Comparison of ENCODE assay signal across 9 mouse cellular contexts in the genomic region with DNA sequence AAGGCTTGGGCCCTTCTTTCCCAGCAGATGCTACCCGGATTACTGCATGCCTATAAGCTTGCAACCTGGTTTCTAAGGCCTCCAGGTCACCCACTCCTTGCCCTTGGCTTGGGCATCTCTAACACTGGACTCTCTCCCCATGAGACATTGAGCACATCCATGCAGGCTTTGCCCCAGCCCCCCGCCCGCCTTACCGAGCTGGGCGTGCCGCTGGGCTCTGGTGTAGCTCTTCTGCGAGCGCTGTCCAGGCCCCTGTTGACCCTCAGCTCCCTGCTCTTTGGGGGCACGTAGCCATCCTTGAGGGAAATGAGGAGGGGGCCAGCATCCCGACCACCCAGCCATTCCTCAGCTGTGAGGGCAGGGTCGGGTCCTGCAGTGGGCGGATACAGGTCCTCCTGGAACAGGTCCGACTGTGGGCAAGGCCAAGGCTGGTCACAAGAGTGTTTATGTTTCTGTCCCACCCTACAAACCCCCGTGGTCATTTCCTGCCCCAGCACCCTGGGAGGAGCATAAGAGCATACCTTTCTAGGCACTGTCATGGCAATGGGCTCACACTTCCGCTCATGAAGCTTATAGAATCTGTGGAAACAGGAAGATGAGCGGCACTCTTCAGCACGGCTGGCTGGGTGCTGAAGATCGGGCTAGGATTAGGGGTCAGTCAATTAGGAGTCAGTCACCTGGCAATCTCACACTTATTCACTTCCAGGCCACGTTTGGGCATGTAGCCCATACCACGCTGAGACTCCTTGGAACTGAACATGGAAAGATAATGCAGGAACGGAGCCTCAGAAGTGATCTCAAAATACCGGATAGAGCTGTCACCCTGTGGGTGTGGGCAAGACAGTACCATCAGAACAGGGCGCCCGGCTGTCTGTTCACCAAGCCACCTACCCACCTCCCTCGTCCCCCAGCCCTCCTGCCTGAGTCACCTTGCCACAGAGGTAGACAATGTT. TPM values are rescaled to one million over a fixed set of nuclear protein-coding genes. Genes with fewer than 3 reads are reported as not detected.
DNase-seq lines count a peak whose midpoint lies in the region; ATAC-seq and TF ChIP-seq lines count a peak whose summit lies in the region.
"Had no signal": no experiment of that assay in that cellular context is flagged by ENCODE, and none has a peak within 500 bp of the region (broad histone marks: within the 10 kb centered on the region; RNA-seq: fewer than 3 reads in every experiment).

No protein-coding gene starts in this region.

- no peak overlapping the region for H3K27ac ChIP-seq in hindbrain, embryonic 13.5 days
- no peak overlapping the region for H3K27ac ChIP-seq in hindbrain, embryonic 16.5 days (ENCODE audit: low read depth, low read length)
- H3K27ac ChIP-seq in kidney, adult 2 months (ENCODE audit: insufficient read depth, low read depth, low read length): no peak overlapping the region

- 89% methylated on average over 25 of the region's 25 CpGs for WGBS in hindbrain, embryonic 13.5 days
- WGBS in hindbrain, embryonic 16.5 days: 83% methylated on average over 25 of the region's 25 CpGs
- WGBS in kidney, adult 2 months: 84% methylated on average over 25 of the region's 25 CpGs

- no peak for TF ChIP-seq POLR2A in kidney, adult 2 months (IDR thresholded peaks at IDR 0.05; ENCODE audit: low read depth, low read length)

- H3K36me3 ChIP-seq in hindbrain, embryonic 13.5 days: peaks cover 26% of the 10 kb centered on the region
- H3K36me3 ChIP-seq in hindbrain, embryonic 16.5 days (ENCODE audit: control insufficient read depth, insufficient read depth, low read length): peaks cover 9% of the 10 kb centered on the region; the same call in 1 of the 2 replicates
- H3K36me3 ChIP-seq in kidney, adult 2 months (ENCODE audit: control insufficient read depth, insufficient read depth, low read length): no peaks in the 10 kb centered on the region

- peak overlapping the region; percentile 11; the same call in 1 of the 2 replicates for H3K4me3 ChIP-seq in hindbrain, embryonic 13.5 days
- H3K4me3 ChIP-seq in hindbrain, embryonic 16.5 days (ENCODE audit: low read length): no peak overlapping the region
- no peak overlapping the region for H3K4me3 ChIP-seq in kidney, adult 2 months (ENCODE audit: insufficient read depth, low read depth, low read length)
- H3K4me3 ChIP-seq: erythroblast, embryonic 14.5 days had no signal

- H3K9me3 ChIP-seq in hindbrain, embryonic 13.5 days: no peaks in the 10 kb centered on the region
- no peaks in the 10 kb centered on the region for H3K9me3 ChIP-seq in hindbrain, embryonic 16.5 days (ENCODE audit: control insufficient read depth, low read length)

- no peak for TF ChIP-seq CTCF in kidney, adult 2 months (conservative IDR thresholded peaks at IDR 0.05; ENCODE audit: insufficient read depth, insufficient read length, low read depth, low read length)

- peaks cover 73% of the 10 kb centered on the region for H3K4me1 ChIP-seq in hindbrain, embryonic 13.5 days (replicated peaks)
- H3K4me1 ChIP-seq in hindbrain, embryonic 16.5 days (ENCODE audit: control insufficient read depth, insufficient read depth, low read depth, low read length): peaks cover 47% of the 10 kb centered on the region
- H3K4me1 ChIP-seq in kidney, adult 2 months (ENCODE audit: control insufficient read depth, insufficient read depth, low read length): 0 out of 2 replicates have a peak, but pooled peaks cover 4% of the 10 kb centered on the region

- peaks cover 13% of the 10 kb centered on the region; the same call in 1 of the 2 replicates for H3K27me3 ChIP-seq in hindbrain, embryonic 13.5 days
- no peaks in the 10 kb centered on the region for H3K27me3 ChIP-seq in hindbrain, embryonic 16.5 days (replicated peaks; ENCODE audit: control insufficient read depth, insufficient read depth, low read length)
- H3K27me3 ChIP-seq in kidney, adult 2 months (replicated peaks; ENCODE audit: control insufficient read depth, insufficient read depth, low read length): 0 out of 2 replicates have a peak, but pooled peaks cover 2% of the 10 kb centered on the region

- peak overlapping the region; percentile 92; the same call in 1 of the 2 replicates for H3K9ac ChIP-seq in hindbrain, embryonic 13.5 days
- H3K9ac ChIP-seq in hindbrain, embryonic 16.5 days (ENCODE audit: low read depth, low read length): no peak overlapping the region

- no peak for ATAC-seq in CD4-positive, CD25-positive, alpha-beta regulatory T cell, adult 4 months
- no peak for ATAC-seq in hindbrain, embryonic 13.5 days (ENCODE audit: low FRiP score)
- no peak for ATAC-seq in hindbrain, embryonic 16.5 days

- DNase-seq in CD4-positive, CD25-positive, alpha-beta regulatory T cell, adult 2 months (ENCODE audit: low read depth, low spot score): peak; percentile 33
- peak; percentile 22 for DNase-seq in thymus, postnatal 14 days
- DNase-seq in thymus, postnatal 25 days: no peak
- peak; percentile 48 for DNase-seq in thymus, postnatal 4 days
- DNase-seq in kidney, adult 2 months: no peak

- H3K4me2 ChIP-seq in hindbrain, embryonic 13.5 days: no peak overlapping the region; the same call in 1 of the 2 replicates
- H3K4me2 ChIP-seq in hindbrain, embryonic 16.5 days (ENCODE audit: low read length): no peak overlapping the region

RNA-seq across cellular contexts. Expression of gene Slx1b, which starts 4.8 kb away (rescaled TPM):
- polyA plus RNA-seq in CD4-positive, CD25-positive, alpha-beta regulatory T cell, adult 4 months (2017; shearing (Covaris generic)): 10 to 100 TPM; 10.6 to 21.4 TPM
- 20.9 and 22.2 TPM in 2 replicates for polyA plus RNA-seq in hindbrain, embryonic 13.5 days (2015; fragmentation: Nextera tagmentation; extraction: Ambion mirVana)
- 13.4 and 15.0 TPM in 2 replicates for polyA plus RNA-seq in hindbrain, embryonic 16.5 days (2015; fragmentation: Nextera tagmentation; extraction: Ambion mirVana)
- polyA plus RNA-seq in kidney, adult 2 months (2012; rRNA removed): 13.1 and 17.2 TPM in 2 replicates

RNA-seq across cellular contexts. Expression of gene Bola2, which starts 5.1 kb away (rescaled TPM):
- polyA plus RNA-seq in CD4-positive, CD25-positive, alpha-beta regulatory T cell, adult 4 months (2017; shearing (Covaris generic)): 100 to 1,000 TPM in 1 of 2 experiments, 10 to 100 TPM in 1; 82.6 to 175 TPM
- polyA plus RNA-seq in hindbrain, embryonic 13.5 days (2015; fragmentation: Nextera tagmentation; extraction: Ambion mirVana): 149 and 154 TPM in 2 replicates
- polyA plus RNA-seq in hindbrain, embryonic 16.5 days (2015; fragmentation: Nextera tagmentation; extraction: Ambion mirVana): 130 and 133 TPM in 2 replicates
- 63.9 and 67.2 TPM in 2 replicates for polyA plus RNA-seq in kidney, adult 2 months (2012; rRNA removed)

RNA-seq across cellular contexts. Expression of gene Coro1a, which starts 7.2 kb away (rescaled TPM):
- polyA plus RNA-seq in CD4-positive, CD25-positive, alpha-beta regulatory T cell, adult 4 months (2017; shearing (Covaris generic)): 1,000 to 10,000 TPM; 2,251 to 2,782 TPM
- 81.4 and 90.1 TPM in 2 replicates for polyA plus RNA-seq in hindbrain, embryonic 13.5 days (2015; fragmentation: Nextera tagmentation; extraction: Ambion mirVana)
- 119 and 125 TPM in 2 replicates for polyA plus RNA-seq in hindbrain, embryonic 16.5 days (2015; fragmentation: Nextera tagmentation; extraction: Ambion mirVana)
- 22.7 and 71.6 TPM in 2 replicates for polyA plus RNA-seq in kidney, adult 2 months (2012; rRNA removed)

RNA-seq across cellular contexts. Expression of gene Sult1a1, which starts 24.1 kb away (rescaled TPM):
- polyA plus RNA-seq in CD4-positive, CD25-positive, alpha-beta regulatory T cell, adult 4 months (2017; shearing (Covaris generic)): 1 to 10 TPM in 1 of 2 experiments, under 1 TPM in 1; 0.82 to 1.3 TPM
- 1.4 and 1.6 TPM in 2 replicates for polyA plus RNA-seq in hindbrain, embryonic 13.5 days (2015; fragmentation: Nextera tagmentation; extraction: Ambion mirVana)
- polyA plus RNA-seq in hindbrain, embryonic 16.5 days (2015; fragmentation: Nextera tagmentation; extraction: Ambion mirVana): 11.9 and 12.0 TPM in 2 replicates
- 29.0 and 30.1 TPM in 2 replicates for polyA plus RNA-seq in kidney, adult 2 months (2012; rRNA removed)
- polyA plus RNA-seq: erythroblast, embryonic 14.5 days had no signal

RNA-seq across cellular contexts. Expression of gene Sgf29, which starts 51.2 kb away (rescaled TPM):
- 100 to 1,000 TPM in 1 of 2 experiments, 10 to 100 TPM in 1; 93.1 to 113 TPM for polyA plus RNA-seq in CD4-positive, CD25-positive, alpha-beta regulatory T cell, adult 4 months (2017; shearing (Covaris generic))
- polyA plus RNA-seq in hindbrain, embryonic 13.5 days (2015; fragmentation: Nextera tagmentation; extraction: Ambion mirVana): 53.4 and 56.5 TPM in 2 replicates
- polyA plus RNA-seq in hindbrain, embryonic 16.5 days (2015; fragmentation: Nextera tagmentation; extraction: Ambion mirVana): 54.9 and 56.5 TPM in 2 replicates
- 28.1 and 34.7 TPM in 2 replicates for polyA plus RNA-seq in kidney, adult 2 months (2012; rRNA removed)

Comparison
In these comparisons a context has a peak if more than half of its experiments do, and no peak if none do; other contexts are left out.
1. DNase-seq: peak in CD4-positive, CD25-positive, alpha-beta regulatory T cell, adult 2 months (single experiment), thymus, postnatal 14 days (single experiment) and thymus, postnatal 4 days (single experiment); none in thymus, postnatal 25 days (single experiment) and kidney, adult 2 months (single experiment).
2. RNA of gene Coro1a, which starts 7.2 kb away (polyA plus RNA-seq): 2,251 to 2,782 TPM in CD4-positive, CD25-positive, alpha-beta regulatory T cell, adult 4 months; 119 to 125 TPM in hindbrain, embryonic 16.5 days, 81.4 to 90.1 TPM in hindbrain, embryonic 13.5 days and 22.7 to 71.6 TPM in kidney, adult 2 months; every median in the first group is over 10 times any median in the second.